8 mouse cellular contexts compared by ENCODE assay signal in the genomic region with DNA sequence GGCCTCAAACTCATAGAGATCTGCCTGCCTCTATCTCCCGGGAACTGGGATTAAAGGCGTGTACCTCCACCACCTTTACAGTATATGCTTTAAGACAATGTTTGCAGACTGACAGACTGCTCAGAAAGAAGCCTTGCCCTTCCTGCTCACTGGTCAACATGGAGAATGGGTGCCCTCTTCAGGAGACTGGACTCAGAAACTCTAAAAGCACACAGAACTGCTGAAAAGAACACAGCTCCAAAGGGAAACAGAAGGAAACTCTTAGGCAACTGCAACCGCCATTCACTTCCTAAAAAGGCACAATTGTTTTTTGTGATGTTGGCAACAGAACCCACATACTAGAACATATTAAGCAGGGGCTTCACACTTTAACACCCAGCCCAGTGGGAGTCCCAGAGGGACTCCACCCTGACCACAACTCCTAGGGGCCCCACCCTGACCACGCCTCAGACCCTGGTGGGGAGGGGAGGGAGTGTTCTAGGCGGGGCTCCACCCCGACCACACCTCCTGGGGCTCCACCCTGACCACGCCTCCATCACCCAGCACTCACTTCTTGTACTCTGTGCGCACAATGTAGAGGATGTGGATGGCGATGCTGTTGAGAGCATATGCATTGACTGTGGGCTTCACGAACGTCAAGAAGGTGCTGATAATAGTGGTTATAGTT. TPM values are rescaled to one million over a fixed set of nuclear protein-coding genes. Genes with fewer than 3 reads are reported as not detected.
DNase-seq lines count a peak whose midpoint lies in the region; ATAC-seq and TF ChIP-seq lines count a peak whose summit lies in the region.

No protein-coding gene starts in this region.

- peak overlapping the region; percentile 41 for H3K4me2 ChIP-seq in liver, embryonic 13.5 days
- H3K4me2 ChIP-seq in hindbrain, embryonic 16.5 days (ENCODE audit: low read length), result no peak overlapping the region

- 0 out of 2 replicates have a peak, but pooled peaks have one; percentile 17 for TF ChIP-seq CTCF in kidney, adult 2 months (conservative IDR thresholded peaks at IDR 0.05; ENCODE audit: insufficient read depth, insufficient read length, low read depth, low read length)

- no peak overlapping the region for H3K4me3 ChIP-seq in kidney, adult 2 months (ENCODE audit: insufficient read depth, low read depth, low read length)
- no peak overlapping the region for H3K4me3 ChIP-seq in liver, embryonic 13.5 days (replicated peaks)
- no peak overlapping the region for H3K4me3 ChIP-seq in hindbrain, embryonic 16.5 days (ENCODE audit: low read length)

- no peaks in the 10 kb centered on the region for H3K27me3 ChIP-seq in kidney, adult 2 months (replicated peaks; ENCODE audit: control insufficient read depth, insufficient read depth, low read length)
- peaks cover 28% of the 10 kb centered on the region for H3K27me3 ChIP-seq in liver, embryonic 13.5 days
- H3K27me3 ChIP-seq in hindbrain, embryonic 16.5 days (replicated peaks; ENCODE audit: control insufficient read depth, insufficient read depth, low read length), result no peaks in the 10 kb centered on the region

- H3K9ac ChIP-seq in liver, embryonic 13.5 days, result no peak overlapping the region
- H3K9ac ChIP-seq in hindbrain, embryonic 16.5 days (ENCODE audit: low read depth, low read length), result no peak overlapping the region

- no peaks in the 10 kb centered on the region for H3K4me1 ChIP-seq in kidney, adult 2 months (ENCODE audit: control insufficient read depth, insufficient read depth, low read length)
- H3K4me1 ChIP-seq in liver, embryonic 13.5 days (replicated peaks), result peaks cover 16% of the 10 kb centered on the region
- H3K4me1 ChIP-seq in hindbrain, embryonic 16.5 days (ENCODE audit: control insufficient read depth, insufficient read depth, low read depth, low read length), result no peaks in the 10 kb centered on the region

- no peak for DNase-seq in kidney, adult 2 months
- no peak for DNase-seq in kidney, adult 8-10 months
- DNase-seq in adipocyte (ENCODE audit: low spot score), result peak; percentile 54
- peak; percentile 79 for DNase-seq in liver, embryonic 13.5 days
- peak; percentile 57 to 66 for DNase-seq in spleen, postnatal 14 days (ENCODE audit: low spot score in 2 of 2)
- DNase-seq in ovary, postnatal 14 days (ENCODE audit: low spot score), result no peak
- DNase-seq in ovary, postnatal 10 days (ENCODE audit: low spot score), result no peak

- no peak for TF ChIP-seq POLR2A in kidney, adult 2 months (IDR thresholded peaks at IDR 0.05; ENCODE audit: low read depth, low read length)

- H3K9me3 ChIP-seq in liver, embryonic 13.5 days (replicated peaks), result no peaks in the 10 kb centered on the region
- H3K9me3 ChIP-seq in hindbrain, embryonic 16.5 days (ENCODE audit: control insufficient read depth, low read length), result no peaks in the 10 kb centered on the region

- ATAC-seq in liver, embryonic 13.5 days (ENCODE audit: low read depth), result peak; percentile 98
- no peak for ATAC-seq in hindbrain, embryonic 16.5 days

- WGBS in kidney, adult 2 months, result 28% methylated on average over 11 of the region's 11 CpGs
- 9% methylated on average over 11 of the region's 11 CpGs for WGBS in liver, embryonic 13.5 days (ENCODE audit: insufficient replicate concordance)
- 35% methylated on average over 11 of the region's 11 CpGs for WGBS in hindbrain, embryonic 16.5 days

- H3K27ac ChIP-seq in kidney, adult 2 months (ENCODE audit: insufficient read depth, low read depth, low read length), result no peak overlapping the region
- H3K27ac ChIP-seq in liver, embryonic 13.5 days, result peak overlapping the region; percentile 30; the same call in 1 of the 2 replicates
- H3K27ac ChIP-seq in hindbrain, embryonic 16.5 days (ENCODE audit: low read depth, low read length), result no peak overlapping the region

- no peaks in the 10 kb centered on the region for H3K36me3 ChIP-seq in kidney, adult 2 months (ENCODE audit: control insufficient read depth, insufficient read depth, low read length)
- no peaks in the 10 kb centered on the region for H3K36me3 ChIP-seq in liver, embryonic 13.5 days
- H3K36me3 ChIP-seq in hindbrain, embryonic 16.5 days (ENCODE audit: control insufficient read depth, insufficient read depth, low read length), result no peaks in the 10 kb centered on the region

RNA-seq across cellular contexts. Expression of a gene that starts 22.7 kb away (rescaled TPM):
- polyA plus RNA-seq in kidney, adult 2 months (2012; rRNA removed), result 30.1 and 37.9 TPM in 2 replicates
- polyA plus RNA-seq in liver, embryonic 13.5 days (2015; fragmentation: Nextera tagmentation; extraction: Ambion mirVana), result 11.0 and 12.1 TPM in 2 replicates
- 58.2 and 82.3 TPM in 2 replicates for polyA plus RNA-seq in hindbrain, embryonic 16.5 days (2015; fragmentation: Nextera tagmentation; extraction: Ambion mirVana)

RNA-seq across cellular contexts. Expression of a gene that starts 24.0 kb away (rescaled TPM):
- polyA plus RNA-seq in kidney, adult 2 months (2012; rRNA removed), result not detected in 2 replicates
- not detected in 2 replicates for polyA plus RNA-seq in liver, embryonic 13.5 days (2015; fragmentation: Nextera tagmentation; extraction: Ambion mirVana)
- polyA plus RNA-seq in hindbrain, embryonic 16.5 days (2015; fragmentation: Nextera tagmentation; extraction: Ambion mirVana), result not detected in 2 replicates

RNA-seq across cellular contexts. Expression of a gene that starts 32.2 kb away (rescaled TPM):
- 245 and 276 TPM in 2 replicates for polyA plus RNA-seq in kidney, adult 2 months (2012; rRNA removed)
- 88.2 and 100.0 TPM in 2 replicates for polyA plus RNA-seq in liver, embryonic 13.5 days (2015; fragmentation: Nextera tagmentation; extraction: Ambion mirVana)
- polyA plus RNA-seq in hindbrain, embryonic 16.5 days (2015; fragmentation: Nextera tagmentation; extraction: Ambion mirVana), result 162 and 168 TPM in 2 replicates

RNA-seq across cellular contexts. Expression of a gene that starts 39.2 kb away (rescaled TPM):
- 54.4 and 59.2 TPM in 2 replicates for polyA plus RNA-seq in kidney, adult 2 months (2012; rRNA removed)
- 19.7 and 20.9 TPM in 2 replicates for polyA plus RNA-seq in liver, embryonic 13.5 days (2015; fragmentation: Nextera tagmentation; extraction: Ambion mirVana)
- polyA plus RNA-seq in hindbrain, embryonic 16.5 days (2015; fragmentation: Nextera tagmentation; extraction: Ambion mirVana), result 57.8 and 64.4 TPM in 2 replicates

RNA-seq across cellular contexts. Expression of a gene that starts 41.9 kb away (rescaled TPM):
- not detected in 2 replicates for polyA plus RNA-seq in kidney, adult 2 months (2012; rRNA removed)
- 0.23 TPM in 1 of 2 replicates, not detected in the other for polyA plus RNA-seq in liver, embryonic 13.5 days (2015; fragmentation: Nextera tagmentation; extraction: Ambion mirVana)
- polyA plus RNA-seq in hindbrain, embryonic 16.5 days (2015; fragmentation: Nextera tagmentation; extraction: Ambion mirVana), result 0.64 TPM in 1 of 2 replicates, not detected in the other

Comparison
In these comparisons a context has a peak if more than half of its experiments do, and no peak if none do; other contexts are left out.
1. DNase-seq: peak in adipocyte (single experiment), liver, embryonic 13.5 days (single experiment) and spleen, postnatal 14 days (2 of 2); none in kidney, adult 2 months (single experiment), kidney, adult 8-10 months (0 of 2), ovary, postnatal 14 days (single experiment) and ovary, postnatal 10 days (single experiment).